Mouse (Mus musculus) 3134 (cell line): Measurements from ENCODE around the gene Gm8909.
"Not testable (repeated sequence)": the region's sequence is repeated elsewhere in the genome, so short reads cannot be mapped to it uniquely, and the experiment has no call there.

Experiments used
- DNase-seq: peaks from one replicate; pipeline ENCODE4 v3.0.0-alpha.2; 2011; ENCODE audit warnings: low spot score; ENCODE audit not compliant: insufficient read length; ENCODE audit errors: extremely low read depth

Gene Gm8909

DNA sequence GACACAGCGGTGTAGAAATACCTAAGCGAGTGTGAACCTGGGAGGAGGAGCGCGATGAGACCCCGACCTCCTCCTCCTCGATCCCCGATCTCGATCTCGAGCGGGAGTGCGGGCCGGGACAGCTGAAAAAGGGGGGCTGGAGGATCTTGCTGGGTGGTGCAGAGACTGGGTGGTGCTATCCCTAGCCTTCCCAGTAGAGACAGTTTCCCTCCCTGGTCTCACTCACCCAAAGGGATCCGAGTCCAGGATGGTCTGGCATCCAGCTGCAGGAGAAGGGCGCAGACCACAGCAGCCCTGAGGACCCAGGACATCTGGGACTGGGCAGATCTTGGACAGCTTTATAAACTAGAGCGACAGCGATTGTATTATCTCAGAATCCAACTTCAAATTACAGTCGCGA lies 47.5 kb downstream of the Gm8909 start:
- not testable (repeated sequence) for DNase-seq

DNA sequence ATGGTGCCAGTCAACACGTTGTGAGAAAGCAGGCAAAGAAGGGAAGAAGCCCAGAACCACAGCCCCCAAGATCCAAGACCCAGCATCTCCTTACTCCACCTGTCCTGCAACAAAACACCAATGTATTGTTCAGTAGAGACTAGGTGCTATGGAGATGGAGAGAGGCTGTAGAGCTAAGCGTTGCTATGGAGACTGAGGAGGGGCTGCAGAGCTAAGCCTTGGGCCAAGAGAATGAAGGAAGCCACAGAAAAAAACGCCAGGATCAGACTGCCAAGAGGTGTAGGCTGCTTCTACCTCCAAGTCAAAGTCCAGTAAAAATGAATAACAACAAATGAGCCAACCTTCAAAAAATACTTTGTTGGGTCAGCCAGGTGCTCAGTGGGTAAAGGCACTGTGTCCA lies 51.8 kb downstream of the Gm8909 start:
- not testable (repeated sequence) for DNase-seq
